Mouse (Mus musculus) hindbrain, embryonic 15.5 days (tissue): Measurements from ENCODE around the gene Frrs1. TPM values are rescaled to one million over a fixed set of nuclear protein-coding genes. Genes with fewer than 3 reads are reported as not detected.

Experiments
- polyA plus RNA-seq: library from polyadenylated mRNA; unstranded; fragments of >200 nt; fragmentation: Nextera tagmentation; extraction: Ambion mirVana; gene quantifications from 2 replicates; pipeline ENCODE4 v1.2.1, GENCODE M21; 2015

Gene Frrs1
- polyA plus RNA-seq, 1 experiment from 2014 or later: 5.5 TPM

Other genes starting within 250 kb of the Frrs1 start
- 24.3 and 25.1 TPM in 2 replicates for gene Trmt13, start 244.9 kb upstream of the Frrs1 start, polyA plus RNA-seq
- 60.6 and 65.4 TPM in 2 replicates for gene Mfsd14a, start 196.8 kb upstream of the Frrs1 start, polyA plus RNA-seq
- not detected in 2 replicates for gene Gm43191, start 178.2 kb upstream of the Frrs1 start, polyA plus RNA-seq
- 8.0 and 8.7 TPM in 2 replicates for gene Slc35a3, start 146.6 kb upstream of the Frrs1 start, polyA plus RNA-seq
- gene Agl, start 51.3 kb upstream of the Frrs1 start, polyA plus RNA-seq: 13.9 and 15.0 TPM in 2 replicates
- not detected in 2 replicates for gene 4930455H04Rik, start 108.8 kb downstream of the Frrs1 start, polyA plus RNA-seq
- gene Palmd, start 109.5 kb downstream of the Frrs1 start, polyA plus RNA-seq: 9.9 and 11.3 TPM in 2 replicates